Mouse (Mus musculus): Measurements from ENCODE around the gene Zkscan17. TPM values are rescaled to one million over a fixed set of nuclear protein-coding genes. Genes with fewer than 3 reads are reported as not detected.

Zkscan17 gene
- polyA plus RNA-seq, 1 experiment from 2014 or later: 29.1 TPM

DNA sequence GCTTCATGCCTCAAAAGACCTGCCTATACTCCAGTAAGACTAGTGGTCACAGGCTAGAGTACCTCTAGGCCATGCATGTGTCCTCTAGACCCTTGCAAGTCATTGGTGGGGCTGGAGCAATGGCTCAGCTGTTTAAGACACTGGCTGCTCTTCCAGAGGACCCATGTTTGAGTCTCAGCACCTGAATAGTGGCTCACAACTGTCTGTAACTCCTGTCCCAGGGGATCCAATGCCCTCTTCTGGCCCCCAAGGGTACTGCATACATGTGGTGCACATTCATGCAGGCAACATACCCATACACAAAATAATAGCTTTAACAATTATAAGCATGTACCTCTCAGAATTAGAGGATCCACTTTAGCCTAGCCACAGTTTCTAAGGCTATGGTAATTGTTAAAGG lies 83.4 kb downstream of the Zkscan17 start:
- ATAC-seq (ENCODE audit: low FRiP score, low read depth): no peak
- no peak overlapping the region for H3K9ac ChIP-seq (replicated peaks)

DNA sequence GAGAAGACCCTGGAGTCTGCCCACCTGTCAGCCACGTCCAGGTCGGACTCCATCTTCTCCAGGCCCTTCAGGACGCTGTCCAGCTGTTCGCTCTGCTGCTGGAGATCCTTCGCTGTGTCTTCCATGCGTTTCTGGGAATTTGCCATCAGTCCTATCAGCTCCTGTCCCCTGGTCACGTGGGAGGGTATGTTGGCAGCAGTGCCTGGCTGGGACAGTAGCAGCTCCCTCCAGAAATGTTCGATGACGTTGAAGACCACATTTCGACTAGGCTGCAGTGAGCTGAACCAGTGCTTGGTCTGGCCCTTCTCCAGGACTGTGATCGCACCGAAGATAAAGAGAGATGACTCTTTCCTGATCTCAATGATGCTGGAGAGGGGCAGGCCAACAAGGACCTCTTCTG lies 88.6 kb downstream of the Zkscan17 start:
- Histone ChIP-seq H3K4me1 (no peaks in the 10 kb centered on the region), H3K9ac (replicated peaks) (no peak overlapping the region), H3K27ac (replicated peaks) (no peak overlapping the region), H3K4me3 (no peak overlapping the region), H3K4me2 (replicated peaks) (no peak overlapping the region), H3K9me3 (peaks cover 9% of the 10 kb centered on the region; the same call in 1 of the 2 replicates), H3K27me3 (no peaks in the 10 kb centered on the region), H3K36me3 (peaks cover 38% of the 10 kb centered on the region)
- no peak for ATAC-seq (ENCODE audit: low FRiP score, low read depth)
- 95% methylated on average over 12 of the region's 12 CpGs for WGBS

More for the DNA sequence above, 83.4 kb downstream of the Zkscan17 start:
- 0 out of 2 replicates have a peak, but pooled peaks cover under 1% of the 10 kb centered on the region for H3K4me1 ChIP-seq
- H3K4me3 ChIP-seq: no peak overlapping the region
- H3K4me2 ChIP-seq (replicated peaks): no peak overlapping the region
- H3K9me3 ChIP-seq: 0 out of 2 replicates have a peak, but pooled peaks cover 5% of the 10 kb centered on the region
- H3K27ac ChIP-seq (replicated peaks): no peak overlapping the region
- H3K27me3 ChIP-seq: no peaks in the 10 kb centered on the region
- peaks cover 14% of the 10 kb centered on the region; the same call in 1 of the 2 replicates for H3K36me3 ChIP-seq

Other genes starting within 250 kb of the Zkscan17 start
- gene Wnt3a, start 236.0 kb downstream of the Zkscan17 start, polyA plus RNA-seq (2016; fragmentation: Nextera tagmentation; extraction: Ambion mirVana): 2.0 and 3.7 TPM in 2 replicates
- gene Wnt9a, start 219.8 kb downstream of the Zkscan17 start, polyA plus RNA-seq (2016; fragmentation: Nextera tagmentation; extraction: Ambion mirVana): 7.3 and 8.1 TPM in 2 replicates
- 0.14 TPM in 1 of 2 replicates, not detected in the other for gene Prss38, start 151.1 kb downstream of the Zkscan17 start, polyA plus RNA-seq (2016; fragmentation: Nextera tagmentation; extraction: Ambion mirVana)
- gene Jmjd4, start 76.7 kb downstream of the Zkscan17 start, polyA plus RNA-seq (2016; fragmentation: Nextera tagmentation; extraction: Ambion mirVana): 13.5 and 13.6 TPM in 2 replicates
- 180 and 189 TPM in 2 replicates for gene Snap47, start 75.6 kb downstream of the Zkscan17 start, polyA plus RNA-seq (2016; fragmentation: Nextera tagmentation; extraction: Ambion mirVana)
- gene Zfp867, start 54.3 kb downstream of the Zkscan17 start, polyA plus RNA-seq (2016; fragmentation: Nextera tagmentation; extraction: Ambion mirVana): 11.3 and 12.0 TPM in 2 replicates
- 0.18 TPM in 1 of 2 replicates, not detected in the other for gene Nlrp3, start 14.8 kb upstream of the Zkscan17 start, polyA plus RNA-seq (2016; fragmentation: Nextera tagmentation; extraction: Ambion mirVana)
- not detected in 2 replicates for gene Olfr222, start 49.5 kb upstream of the Zkscan17 start, polyA plus RNA-seq (2016; fragmentation: Nextera tagmentation; extraction: Ambion mirVana)
- gene Olfr223, start 66.5 kb upstream of the Zkscan17 start, polyA plus RNA-seq (2016; fragmentation: Nextera tagmentation; extraction: Ambion mirVana): not detected in 2 replicates
- 73.0 and 75.6 TPM in 2 replicates for gene Mprip, start 134.6 kb upstream of the Zkscan17 start, polyA plus RNA-seq (2016; fragmentation: Nextera tagmentation; extraction: Ambion mirVana)

Data from midbrain, embryonic 12.5 days (tissue).